Mouse (Mus musculus) urinary bladder, postnatal 10 days (tissue): Measurements from ENCODE around the gene Zc3h13.

ENCODE experiments used
- DNase-seq: peaks from one replicate; pipeline ENCODE4 v3.0.0; 2022; ENCODE audit warnings: low spot score

The Zc3h13 gene

GRCm38 (mm10) chr14:75284193-75284915 is at the start of gene Zc3h13:
TSS of gene Zc3h13 (plus strand) at chr14:75284373.
- peak; percentile 87 for DNase-seq

DNA sequence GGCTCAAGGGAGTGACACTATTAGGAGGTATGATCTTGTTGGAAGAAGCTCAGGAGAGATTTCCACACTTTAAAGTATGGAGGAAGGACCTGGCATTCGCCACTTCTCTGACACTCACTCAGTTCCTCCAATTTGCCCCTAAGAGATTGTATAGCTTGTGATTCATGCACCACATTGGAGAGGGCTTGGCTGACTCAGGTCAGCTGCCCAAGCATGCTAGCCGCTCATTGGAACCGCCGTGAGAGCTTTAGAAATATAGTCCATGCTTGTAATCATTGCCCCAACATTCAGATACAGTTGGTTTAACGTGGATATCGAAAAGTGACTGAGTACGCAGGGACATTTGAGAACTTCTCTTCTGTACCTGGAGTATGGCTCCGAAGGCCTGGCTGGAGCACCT is 48.6 kb upstream of the Zc3h13 start:
- DNase-seq = no peak

GRCm38 (mm10) chr14:75235955-75236635 is 48.1 kb upstream of the Zc3h13 start:
- DNase-seq = no peak

- DNase-seq = no peak
Measured at GRCm38 (mm10) chr14:75236636-75237003, 47.6 kb upstream of the Zc3h13 start.

GRCm38 (mm10) chr14:75237096-75237495 is 47.1 kb upstream of the Zc3h13 start:
- DNase-seq = no peak

- no peak for DNase-seq
Measured at GRCm38 (mm10) chr14:75238054-75238692, 46.0 kb upstream of the Zc3h13 start.

GRCm38 (mm10) chr14:75242087-75242486 is 42.1 kb upstream of the Zc3h13 start, which contains the start of gene Cpb2:
TSS of gene Cpb2 (plus strand) at chr14:75242287.
- DNase-seq = no peak

DNA sequence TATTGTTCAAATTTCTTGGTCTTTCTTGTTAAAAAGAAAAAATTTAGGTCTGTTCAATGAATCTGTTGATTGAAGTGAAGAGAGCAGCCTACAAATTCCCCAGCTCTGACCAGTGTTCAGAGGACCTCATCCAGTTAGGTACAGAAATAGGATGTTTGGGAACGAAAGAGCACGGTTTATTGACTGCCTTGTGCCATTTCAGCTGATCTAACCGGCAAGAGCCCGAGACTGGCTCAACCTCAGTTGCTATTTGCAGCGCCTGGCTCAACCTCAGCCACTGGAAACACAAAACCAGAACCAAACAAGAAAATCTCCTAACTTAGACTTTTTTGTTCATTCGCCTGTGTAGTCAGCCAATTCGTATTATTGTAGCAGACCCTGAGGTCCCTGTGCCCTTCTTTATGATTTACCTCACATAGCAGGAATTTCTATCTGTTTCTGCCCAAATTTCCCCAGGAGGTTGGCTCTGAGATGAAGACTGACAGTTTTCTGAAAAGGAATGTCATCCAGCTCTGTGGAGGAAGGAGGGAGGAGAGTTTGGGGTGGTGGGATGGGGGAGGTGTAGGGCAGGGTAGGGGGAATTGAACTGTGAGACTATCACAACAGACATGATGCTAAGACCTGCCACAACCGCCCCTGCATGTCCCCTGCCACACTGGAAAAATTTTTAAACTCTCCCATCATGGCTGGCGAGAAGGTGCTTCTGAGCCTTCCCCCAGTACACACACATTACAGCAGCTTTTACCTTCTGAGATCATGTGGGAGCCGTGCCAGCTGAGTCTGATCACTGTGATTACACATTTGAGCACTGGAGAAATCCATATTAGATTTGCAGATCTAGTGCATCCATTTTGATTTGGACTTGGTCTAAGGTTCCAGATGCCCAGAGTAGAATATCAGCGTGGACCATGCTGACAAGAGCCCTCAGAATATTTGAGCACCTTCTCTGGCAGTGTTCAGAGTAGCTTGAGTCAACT is 37.9 kb upstream of the Zc3h13 start:
- DNase-seq = no peak

DNA sequence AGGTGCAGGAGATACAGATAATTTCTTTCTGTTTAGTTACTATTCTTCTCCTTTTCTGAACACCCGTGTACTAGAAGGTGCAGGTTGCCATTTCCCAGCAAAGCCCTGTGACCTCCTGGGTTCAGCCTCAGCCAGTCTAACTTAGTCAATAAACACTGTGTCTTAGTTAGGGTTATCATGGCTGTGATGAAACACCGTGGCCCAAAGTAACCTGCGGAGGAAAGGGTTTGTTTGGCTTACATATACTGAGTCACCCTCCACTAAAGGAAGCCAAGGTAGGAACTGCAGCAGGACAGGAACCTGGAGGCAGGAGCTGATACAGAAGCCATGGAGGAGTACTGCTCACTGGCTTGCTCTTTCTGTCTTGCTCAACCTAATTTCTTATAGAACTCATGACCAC is 33.7 kb upstream of the Zc3h13 start:
- no peak for DNase-seq

DNA sequence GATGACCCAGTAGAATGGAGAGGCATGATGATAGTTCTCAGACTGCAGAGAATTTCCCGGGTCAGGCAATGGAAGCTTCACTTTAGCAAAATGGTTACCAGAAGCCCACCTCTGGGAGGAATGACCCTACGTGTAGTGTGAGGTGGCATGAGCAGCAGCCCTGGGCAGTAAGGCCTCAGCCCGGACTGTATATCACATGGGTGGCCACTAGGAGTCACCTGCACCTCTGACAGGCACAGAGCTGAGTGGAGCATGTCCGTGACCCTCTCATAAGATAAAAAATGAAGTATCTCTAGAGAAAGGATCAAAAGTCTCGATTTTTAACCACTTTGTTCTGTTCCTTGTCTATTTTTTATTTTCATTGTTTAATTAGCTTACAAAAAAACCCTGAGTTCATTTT is 27.7 kb upstream of the Zc3h13 start:
- DNase-seq = no peak

DNA sequence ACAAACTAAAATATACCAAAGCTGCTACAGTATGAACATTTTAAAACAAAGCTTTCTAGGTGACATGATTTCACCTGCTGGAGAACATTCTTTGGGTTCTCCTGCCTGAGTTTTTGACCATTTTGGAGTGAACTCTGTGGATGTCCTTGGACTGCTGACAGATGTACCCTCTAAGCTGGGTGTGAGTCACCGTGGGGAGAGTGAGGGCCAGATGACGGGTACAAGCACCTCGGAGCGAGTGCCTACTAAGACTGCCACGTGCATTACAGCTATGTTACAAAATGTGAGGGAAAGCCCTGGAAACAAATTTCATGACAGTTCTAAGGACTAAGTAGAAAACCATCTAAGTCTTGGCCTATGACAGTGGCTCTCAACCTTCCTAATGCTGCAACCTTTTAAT is 14.6 kb upstream of the Zc3h13 start:
- DNase-seq = no peak

- no peak for DNase-seq
Measured at GRCm38 (mm10) chr14:75279716-75280115, 4.5 kb upstream of the Zc3h13 start.

DNA sequence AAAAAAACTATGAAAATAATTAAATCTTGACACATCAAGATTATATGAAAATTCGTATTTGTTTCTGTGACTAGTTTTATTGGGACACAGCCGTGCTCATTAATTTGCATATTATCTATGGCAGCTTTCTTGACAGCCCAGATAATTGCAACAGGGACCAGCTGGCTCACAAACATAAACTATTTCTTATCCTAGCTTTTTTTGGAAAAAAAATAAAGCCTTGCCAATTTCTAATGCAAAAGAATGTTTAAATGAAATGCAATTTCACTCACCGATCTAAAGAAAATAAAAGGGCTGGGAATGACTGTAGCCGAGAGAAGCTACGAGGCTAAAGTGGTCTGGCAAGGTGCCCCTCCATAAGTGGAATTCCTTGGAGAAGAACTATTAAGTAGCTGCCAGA is 3.8 kb upstream of the Zc3h13 start:
- no peak for DNase-seq

GRCm38 (mm10) chr14:75283609-75284192 is 472 bp upstream of the Zc3h13 start:
- no peak for DNase-seq

GRCm38 (mm10) chr14:75301081-75301480 is 16.9 kb downstream of the Zc3h13 start:
- no peak for DNase-seq

DNA sequence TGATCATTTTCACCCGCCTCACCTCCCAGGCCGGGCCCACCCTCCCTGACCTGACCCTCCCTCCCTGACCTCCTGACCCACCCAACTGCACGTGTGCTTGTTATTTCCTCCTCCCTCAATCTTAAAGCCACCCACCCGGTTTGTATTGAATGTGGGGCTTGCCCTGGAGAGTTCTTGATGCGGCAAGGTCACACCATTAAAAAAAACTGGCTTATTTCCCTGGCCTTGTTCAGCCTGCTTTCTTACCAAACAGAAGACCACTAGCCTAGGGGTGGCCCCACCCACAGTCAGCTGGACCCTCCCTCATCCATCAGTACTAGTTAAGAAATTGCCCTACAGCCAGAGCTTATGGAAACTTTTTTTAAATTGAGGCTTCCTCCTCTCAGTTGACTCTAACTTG is 19.6 kb downstream of the Zc3h13 start:
- DNase-seq = no peak

DNA sequence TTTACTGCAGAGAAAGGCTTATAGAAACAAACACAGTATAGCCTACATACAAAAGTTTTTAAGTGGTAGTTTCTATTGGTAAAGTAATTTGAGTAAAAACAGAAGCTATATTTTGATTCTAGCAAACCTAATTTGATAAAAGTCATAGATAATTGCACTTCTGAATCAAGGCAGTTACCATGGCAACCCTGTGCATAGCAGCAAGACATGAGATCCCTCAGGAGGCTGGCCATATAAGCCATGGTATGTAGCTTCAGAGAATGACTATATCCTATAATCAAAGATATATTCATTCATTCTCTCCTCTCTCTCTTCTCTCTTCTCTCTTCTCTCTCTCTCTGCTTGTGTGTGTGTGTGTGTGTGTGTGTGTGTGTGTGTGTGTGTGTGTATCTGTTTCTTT is 23.7 kb downstream of the Zc3h13 start:
- no peak for DNase-seq

- no peak for DNase-seq
Measured at GRCm38 (mm10) chr14:75309336-75309992, 25.3 kb downstream of the Zc3h13 start.

DNA sequence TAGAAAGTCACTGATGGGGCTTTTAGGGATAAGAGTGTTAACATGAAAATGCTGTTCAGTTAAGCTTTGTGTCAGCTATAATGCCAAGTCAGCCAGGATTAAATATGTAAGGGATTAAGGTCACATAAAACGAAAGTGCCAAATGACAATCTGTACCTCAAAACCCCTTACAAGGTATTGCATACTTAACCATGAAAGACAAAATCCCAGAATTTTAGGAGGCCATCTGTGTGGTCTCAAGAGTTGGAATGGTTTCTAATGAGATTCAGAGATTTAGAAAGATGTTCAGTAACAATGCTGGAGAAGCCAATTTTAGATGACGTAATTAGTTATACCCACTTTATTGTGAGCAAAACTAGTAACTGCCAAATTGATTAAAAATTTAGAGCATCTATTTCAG is 30.3 kb downstream of the Zc3h13 start:
- no peak for DNase-seq

DNA sequence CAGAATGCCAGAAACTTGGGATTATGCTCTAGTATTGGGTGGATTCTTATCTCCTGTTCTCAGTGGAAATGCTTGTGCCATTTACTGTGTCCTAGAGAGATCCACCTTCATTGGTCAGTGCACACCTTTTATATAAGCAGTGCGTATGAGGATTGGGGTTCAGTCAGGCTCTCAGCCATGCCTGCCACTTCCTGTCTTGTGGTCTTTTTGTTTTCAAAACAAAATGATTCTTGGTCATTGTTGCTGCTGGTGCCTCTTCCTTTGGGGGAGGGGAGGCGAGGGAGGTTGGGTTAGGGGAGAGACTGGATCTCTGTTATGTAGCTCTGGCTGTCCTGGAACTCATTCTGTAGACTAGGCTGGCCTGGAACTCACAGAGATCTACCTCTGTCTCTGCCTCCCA is 34.6 kb downstream of the Zc3h13 start:
- no peak for DNase-seq

DNA sequence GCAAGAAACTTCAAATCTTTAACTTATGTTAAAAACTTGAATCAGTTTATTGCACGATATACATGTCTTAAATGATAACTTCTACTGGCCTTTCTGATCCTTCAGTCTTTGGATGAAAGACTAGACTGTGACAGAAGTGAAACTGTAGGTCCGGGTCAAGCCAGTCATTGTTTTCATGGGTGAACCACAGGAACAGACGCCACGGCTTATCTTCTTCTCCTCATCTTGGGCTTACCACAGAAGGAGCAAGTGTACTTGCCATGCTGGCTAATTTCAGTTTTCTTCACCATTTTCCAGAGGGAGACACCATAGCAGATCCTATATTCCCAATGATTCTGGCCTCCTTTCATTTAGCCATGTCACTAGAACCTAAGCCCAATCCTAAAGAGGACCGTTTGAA is 36.1 kb downstream of the Zc3h13 start:
- DNase-seq = no peak
